Mouse (Mus musculus) liver, embryonic 14.5 days (tissue): ENCODE results near the gene Serpinf1.

ENCODE experiments used
- CTCF ChIP-seq: IDR thresholded peaks from 2 replicates; pipeline ENCODE4 v1.5.1; 2016; ENCODE audit warnings: antibody characterized with exemption, low read depth, control low read depth
- EP300 ChIP-seq: IDR thresholded peaks from 2 replicates; pipeline ENCODE4 v1.6.1; 2016; ENCODE audit warnings: antibody characterized with exemption, low read depth

- TF ChIP-seq CTCF: no peak
- no peak for TF ChIP-seq EP300
Observed at GRCm38 (mm10) chr11:75459141-75459711, 36.7 kb upstream of the Serpinf1 start.
